Mouse (Mus musculus): Measurements from ENCODE around the gene 1700014D04Rik. TPM values are rescaled to one million over a fixed set of nuclear protein-coding genes. Genes with fewer than 3 reads are reported as not detected.
A peak's percentile ranks its signal among the peaks of the same experiment; 100 is the strongest.
"Not testable (repeated sequence)": the region's sequence is repeated elsewhere in the genome, so short reads cannot be mapped to it uniquely, and the experiment has no call there.

The 1700014D04Rik gene
- under 1 TPM; 0.66 to 0.67 TPM for total RNA-seq (2021)
- long read RNA-seq, partial matches to known transcripts, result 0 of 1 reads
- long read RNA-seq, other reads (novel, unspliced or antisense), result 1 of 1 reads

DNA sequence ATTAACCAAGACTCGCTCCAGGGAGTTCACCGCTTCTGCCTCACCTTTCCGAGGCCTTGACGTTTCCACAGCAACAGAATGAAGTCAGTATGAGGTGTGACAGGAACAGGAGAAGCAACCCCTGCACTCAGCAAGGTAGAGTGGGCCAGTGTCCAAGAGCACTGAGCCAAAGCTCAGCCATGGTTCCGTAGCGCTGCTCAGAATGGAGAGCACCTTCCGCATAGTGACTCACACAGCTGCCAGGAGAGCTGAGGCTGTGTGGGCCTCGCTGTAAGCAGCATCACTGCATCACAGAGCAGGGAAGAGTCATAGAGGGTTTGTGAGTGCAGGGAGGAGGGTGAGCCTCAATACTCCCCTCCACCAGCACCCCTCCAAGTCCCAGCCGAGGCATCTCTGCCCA lies at the start of gene 1700014D04Rik:
1700014D04Rik (minus strand) TSS at position 42 of the 400 bp plus-strand sequence.
- DNase-seq (ENCODE audit: low spot score in 2 of 2), result peak in 1 of 2 experiments; percentile 35

- DNase-seq (ENCODE audit: low spot score in 2 of 2), result no peak
These were observed 49.4 kb upstream of the 1700014D04Rik start for GRCm38 (mm10) chr13:59795807-59796465.

DNA sequence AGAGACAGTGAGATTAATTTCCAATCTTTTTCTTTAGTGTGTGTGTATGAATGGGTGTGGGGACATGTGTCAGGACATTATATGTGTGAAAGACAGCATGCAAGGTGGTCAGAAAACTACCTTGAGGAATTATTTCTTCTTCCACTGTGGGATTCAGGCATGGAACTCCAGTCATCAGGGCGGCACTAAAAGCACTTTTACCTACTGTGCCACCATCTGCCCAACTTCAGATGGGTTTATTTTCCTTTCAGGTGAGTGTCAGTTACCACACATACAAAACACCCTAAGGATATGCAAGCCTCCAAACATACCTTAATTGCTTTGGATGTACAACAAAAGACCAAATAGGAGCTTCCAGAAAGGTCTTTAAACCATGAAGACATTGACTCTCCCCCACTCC lies 48.2 kb upstream of the 1700014D04Rik start:
- no peak for DNase-seq (ENCODE audit: low spot score in 2 of 2)

- no peak for DNase-seq (ENCODE audit: low spot score in 2 of 2)
These were observed 35.6 kb upstream of the 1700014D04Rik start, which contains the start of gene Gm49354 for GRCm38 (mm10) chr13:59782145-59782544. TSS of gene Gm49354 (minus strand) at chr13:59782245.

GRCm38 (mm10) chr13:59779744-59780264 lies 33.3 kb upstream of the 1700014D04Rik start:
- not testable (repeated sequence) for DNase-seq (ENCODE audit: low spot score in 2 of 2)

GRCm38 (mm10) chr13:59779213-59779612 lies 32.7 kb upstream of the 1700014D04Rik start:
- no peak for DNase-seq (ENCODE audit: low spot score in 2 of 2)

DNA sequence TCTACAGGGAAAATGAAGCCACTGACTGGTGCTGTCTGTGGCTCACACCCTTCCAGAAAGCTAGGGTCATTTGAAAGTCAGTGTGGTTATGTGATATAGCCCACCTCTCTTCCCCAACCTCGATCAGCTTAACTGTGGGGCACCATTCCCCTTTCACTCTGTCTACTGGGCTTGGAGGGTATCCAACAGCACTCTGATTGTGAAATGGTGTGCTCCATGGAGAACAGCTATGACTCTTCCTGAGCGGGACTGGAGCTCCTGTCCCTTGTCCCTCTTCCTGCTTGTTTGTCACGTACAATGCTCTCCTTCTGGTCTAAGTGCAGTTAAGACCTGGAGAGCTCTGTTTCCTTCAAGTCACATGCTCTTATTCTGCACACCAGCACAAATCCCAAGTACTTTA lies 28.6 kb upstream of the 1700014D04Rik start:
- no peak for DNase-seq (ENCODE audit: low spot score in 2 of 2)

GRCm38 (mm10) chr13:59771257-59771656 lies 24.7 kb upstream of the 1700014D04Rik start:
- DNase-seq (ENCODE audit: low spot score in 2 of 2), result peak in 1 of 2 experiments; percentile 57

DNA sequence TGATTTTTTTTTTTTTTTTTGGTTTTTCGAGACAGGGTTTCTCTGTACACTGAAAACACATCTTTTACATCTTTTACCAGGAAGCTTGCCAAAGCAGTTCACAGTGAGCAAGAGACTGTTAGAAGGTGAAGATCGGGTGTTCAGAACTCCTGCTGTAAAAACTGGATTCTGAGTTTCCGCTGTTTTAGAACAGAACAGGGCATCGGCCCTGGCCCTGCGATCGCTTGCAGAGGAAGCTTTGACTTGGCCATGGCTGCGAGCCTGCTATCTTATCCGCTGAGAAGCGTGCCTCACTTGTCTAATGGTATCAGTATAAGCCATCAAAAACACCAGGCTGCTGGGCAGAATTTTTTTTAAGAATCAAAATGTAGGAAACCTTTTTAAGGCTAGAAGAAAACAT lies 24.3 kb upstream of the 1700014D04Rik start:
- DNase-seq (ENCODE audit: low spot score in 2 of 2), result peak in 1 of 2 experiments; percentile 25

- peak; percentile 84 to 90 for DNase-seq (ENCODE audit: low spot score in 2 of 2)
These were observed 23.6 kb upstream of the 1700014D04Rik start for GRCm38 (mm10) chr13:59770164-59770562.

GRCm38 (mm10) chr13:59769296-59770163 lies 23.0 kb upstream of the 1700014D04Rik start, which contains the start of gene Isca1:
TSS of gene Isca1 (minus strand) at chr13:59769810.
- peak; percentile 98 to 100 for DNase-seq (ENCODE audit: low spot score in 2 of 2)

- DNase-seq (ENCODE audit: low spot score in 2 of 2), result no peak
These were observed 22.0 kb upstream of the 1700014D04Rik start for GRCm38 (mm10) chr13:59768531-59768930.

DNA sequence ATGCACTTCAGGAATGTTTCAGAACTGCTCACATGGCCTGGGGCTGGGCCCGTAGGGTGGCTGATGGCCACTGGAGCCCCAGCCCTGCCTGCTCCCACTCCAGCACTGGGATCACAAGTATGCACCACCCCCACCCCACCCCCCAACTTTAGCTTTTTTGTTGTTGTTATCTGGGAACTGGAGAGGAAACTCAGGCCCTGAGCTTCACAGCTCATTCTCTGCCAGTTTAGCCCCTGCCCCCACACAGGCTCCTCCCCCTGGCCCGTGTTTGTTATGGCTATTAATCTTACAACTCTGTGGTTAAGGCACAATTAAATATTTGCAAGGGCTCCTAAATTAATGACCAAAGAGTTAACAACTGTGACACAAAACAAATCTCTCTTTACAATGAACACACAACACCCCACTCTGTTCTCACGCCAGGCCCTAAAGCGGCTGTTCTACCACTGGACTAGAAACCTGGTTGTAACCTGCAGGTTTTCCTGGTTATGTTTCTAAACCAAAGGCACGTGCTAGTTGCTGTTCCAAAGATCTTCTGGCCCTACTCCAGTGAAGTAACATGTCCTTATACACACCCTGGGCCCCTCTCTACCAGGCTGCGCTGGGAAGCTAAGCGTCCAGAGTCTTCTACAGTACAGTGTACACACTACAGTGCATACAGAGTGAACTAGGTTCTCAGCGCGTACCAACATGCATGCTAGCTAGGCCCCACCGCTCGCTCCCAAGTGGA lies 20.4 kb upstream of the 1700014D04Rik start:
- DNase-seq (ENCODE audit: low spot score in 2 of 2), result no peak

DNA sequence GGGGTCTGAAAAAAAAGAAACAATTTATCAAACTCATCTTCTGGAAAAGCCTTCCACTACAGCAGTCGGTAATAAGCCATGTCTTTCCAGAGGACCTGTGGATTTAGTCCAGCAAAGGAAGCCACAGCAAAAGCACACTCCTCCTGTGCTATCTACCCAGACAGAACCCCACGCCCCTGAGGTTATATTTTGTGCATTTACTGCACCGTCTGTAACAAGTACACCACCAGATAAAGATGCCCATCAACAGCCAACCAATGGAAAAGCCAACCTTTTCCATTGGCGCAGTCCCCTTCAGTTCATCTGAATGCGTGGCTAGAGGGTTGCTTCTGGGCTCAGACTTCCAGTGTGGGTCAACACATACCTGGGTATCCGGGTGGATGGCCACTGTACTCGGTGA lies 16.2 kb upstream of the 1700014D04Rik start:
- DNase-seq (ENCODE audit: low spot score in 2 of 2), result no peak

GRCm38 (mm10) chr13:59756906-59757305 lies 10.4 kb upstream of the 1700014D04Rik start:
- no peak for DNase-seq (ENCODE audit: low spot score in 2 of 2)

DNA sequence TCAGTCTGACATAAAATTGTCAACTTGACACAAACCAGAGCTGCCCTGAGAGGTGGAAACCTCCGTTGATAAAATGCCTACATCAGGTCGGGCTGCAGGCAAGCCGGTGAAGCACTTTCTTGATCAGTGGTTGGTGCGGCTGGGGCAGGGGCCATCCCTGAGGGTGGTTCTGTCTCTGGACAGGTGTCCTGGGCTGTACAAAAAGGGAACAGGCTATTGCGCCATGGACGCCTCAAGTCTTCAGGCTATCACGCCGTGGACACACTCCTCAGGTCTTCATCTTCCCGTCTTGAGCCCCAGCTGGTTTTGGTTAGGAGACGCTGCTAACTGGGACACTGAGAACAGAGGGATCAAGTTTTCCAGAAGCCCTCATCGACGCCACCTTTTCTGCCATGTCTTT lies 3.8 kb upstream of the 1700014D04Rik start:
- no peak for DNase-seq (ENCODE audit: low spot score in 2 of 2)

DNA sequence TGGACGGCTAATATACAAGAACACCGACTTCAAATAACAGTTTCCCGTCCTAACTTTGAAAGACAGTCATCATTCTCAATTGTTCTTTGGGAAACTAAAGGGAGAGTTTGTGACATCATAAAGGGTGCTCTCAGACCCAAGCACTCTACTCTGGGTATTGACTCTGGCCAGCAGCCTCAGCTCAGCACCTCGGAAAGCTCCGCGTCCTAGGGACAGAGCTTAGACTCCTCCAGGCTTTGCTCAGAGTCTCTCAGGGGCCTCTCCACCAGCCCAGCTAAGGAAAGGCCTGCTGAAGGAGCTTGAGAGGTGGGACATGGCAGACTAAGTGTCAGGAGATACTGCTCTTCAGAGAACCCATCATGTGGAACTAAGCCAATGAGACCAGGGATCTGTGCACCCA lies 388 bp downstream of the 1700014D04Rik start:
- no peak for DNase-seq (ENCODE audit: low spot score in 2 of 2)

DNA sequence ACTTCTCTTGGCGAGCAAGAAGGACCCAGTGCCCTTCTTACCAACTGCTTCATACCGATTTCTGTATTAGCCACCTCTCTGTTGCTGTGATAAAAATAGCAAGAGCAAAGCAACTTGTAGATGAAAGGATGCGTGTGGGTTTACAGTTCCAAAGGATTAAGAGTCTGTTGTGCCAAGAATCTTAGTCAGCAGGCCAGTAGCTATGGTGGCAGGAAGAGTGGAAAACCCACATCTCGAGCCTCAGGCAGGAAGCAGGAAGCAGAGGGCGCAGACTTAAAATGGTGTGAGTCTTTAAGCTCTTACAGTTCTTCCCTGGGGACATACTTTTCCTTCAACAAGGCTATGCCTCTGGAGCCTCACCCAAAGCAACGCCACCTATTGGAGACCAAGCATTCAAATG lies 1.1 kb downstream of the 1700014D04Rik start:
- no peak for DNase-seq (ENCODE audit: low spot score in 2 of 2)

GRCm38 (mm10) chr13:59741697-59742096 lies 4.9 kb downstream of the 1700014D04Rik start:
- DNase-seq (ENCODE audit: low spot score in 2 of 2), result no peak

DNA sequence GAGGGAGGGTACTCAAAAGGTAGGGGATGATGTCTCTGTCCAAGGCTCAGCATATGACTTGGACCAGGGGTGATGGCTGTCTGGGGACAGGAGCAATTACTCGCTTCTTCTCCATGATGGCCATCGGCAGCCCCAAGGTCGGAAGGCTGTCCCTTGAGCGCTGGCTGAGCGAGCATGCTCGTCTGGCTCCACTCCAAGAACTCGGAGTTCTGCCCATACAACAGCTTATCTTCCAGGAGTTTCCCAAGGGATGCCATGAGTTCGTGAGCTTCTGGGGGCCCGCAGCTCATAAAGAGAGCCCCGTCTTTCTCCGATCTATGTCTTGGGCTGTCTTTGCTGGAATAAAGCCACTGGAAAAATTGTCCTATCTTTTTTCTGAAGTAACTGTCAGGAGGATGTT lies 5.5 kb downstream of the 1700014D04Rik start:
- DNase-seq (ENCODE audit: low spot score in 2 of 2), result no peak

- no peak for DNase-seq (ENCODE audit: low spot score in 2 of 2)
These were observed 7.2 kb downstream of the 1700014D04Rik start for GRCm38 (mm10) chr13:59739397-59739796.

Measured in layer of hippocampus, adult 18-20 months (tissue).